Mouse (Mus musculus): ENCODE data around the gene Higd1b. TPM values are rescaled to one million over a fixed set of nuclear protein-coding genes. Genes with fewer than 3 reads are reported as not detected.

The Higd1b gene
- total RNA-seq, 2 experiments from 2014 or later: 4.7 to 5.3 TPM

Other genes with a start within 250 kb of the Higd1b start
- gene Fzd2, start 231.5 kb upstream of the Higd1b start, total RNA-seq (2021): 10 to 100 TPM; 10.5 to 12.7 TPM
- not detected for gene Meioc, start 172.1 kb upstream of the Higd1b start, total RNA-seq (2021)
- gene Ccdc43, start 138.1 kb upstream of the Higd1b start, total RNA-seq (2021): 10 to 100 TPM; 25.9 to 27.0 TPM
- 100 to 1,000 TPM; 129 to 139 TPM for gene Adam11, start 74.4 kb upstream of the Higd1b start, total RNA-seq (2021)
- 1 to 10 TPM; 6.0 to 7.5 TPM for gene Gjc1, start 16.1 kb upstream of the Higd1b start, total RNA-seq (2021)
- gene Eftud2, start 45.1 kb downstream of the Higd1b start, total RNA-seq (2021): 100 to 1,000 TPM; 123 to 135 TPM
- 1 to 10 TPM; 2.0 to 3.6 TPM for gene Ccdc103, start 45.4 kb downstream of the Higd1b start, total RNA-seq (2021)
- gene Fam187a, start 49.3 kb downstream of the Higd1b start, total RNA-seq (2021): under 1 TPM in 1 of 2 experiments, not detected in 1; 0.20 TPM
- gene Gfap, start 65.1 kb downstream of the Higd1b start, total RNA-seq (2021): 100 to 1,000 TPM; 127 TPM
- gene Kif18b, start 89.3 kb downstream of the Higd1b start, total RNA-seq (2021): under 1 TPM; 0.16 to 0.44 TPM
- 10 to 100 TPM; 15.1 to 15.6 TPM for gene C1ql1, start 110.8 kb downstream of the Higd1b start, total RNA-seq (2021)
- 100 to 1,000 TPM; 126 to 127 TPM for gene Nmt1, start 192.3 kb downstream of the Higd1b start, total RNA-seq (2021)
- 10 to 100 TPM; 49.7 to 55.1 TPM for gene Dcakd, start 192.5 kb downstream of the Higd1b start, total RNA-seq (2021)